Mouse (Mus musculus): ENCODE measurements around the gene Zfpm1.

GRCm38 (mm10) chr8:122357202-122357601, 75.3 kb downstream of the Zfpm1 start:
- TF ChIP-seq CTCF (IDR thresholded peaks at IDR 0.05; ENCODE audit: control insufficient read depth, insufficient read depth, insufficient replicate concordance, low read depth, low read length) (no peak), POLR2A (IDR thresholded peaks at IDR 0.05; ENCODE audit: control insufficient read depth, low read depth, low read length) (no peak)

Measured in testis, adult 2 months (tissue).